Mouse (Mus musculus): Measurements from ENCODE around the gene Cadm1. TPM values are rescaled to one million over a fixed set of nuclear protein-coding genes. Genes with fewer than 3 reads are reported as not detected.

The Cadm1 gene
- total RNA-seq, 2 experiments from 2014 or later = not detected

DNA sequence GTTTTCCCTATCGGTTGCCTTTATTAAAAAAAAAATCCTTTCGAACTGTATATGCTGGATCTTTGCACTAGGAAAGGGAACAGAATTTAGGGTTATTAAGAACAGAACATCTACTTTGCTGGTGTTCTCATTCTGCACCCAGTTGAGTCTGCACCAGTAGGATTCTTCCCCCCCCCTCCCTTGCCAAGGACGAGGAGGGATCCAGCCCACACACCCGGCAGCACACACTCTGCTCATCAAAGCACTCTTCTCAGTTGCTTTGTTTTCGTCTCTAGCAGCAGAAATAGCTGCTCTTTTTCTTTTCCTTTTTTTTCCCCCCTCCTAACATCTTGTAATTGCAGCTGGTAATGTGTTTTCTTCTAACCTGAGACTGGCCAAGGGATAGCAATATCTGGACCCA lies 198.9 kb downstream of the Cadm1 start:
- no peak for ATAC-seq (replicated peaks; ENCODE audit: poor library complexity, severe bottlenecking)

DNA sequence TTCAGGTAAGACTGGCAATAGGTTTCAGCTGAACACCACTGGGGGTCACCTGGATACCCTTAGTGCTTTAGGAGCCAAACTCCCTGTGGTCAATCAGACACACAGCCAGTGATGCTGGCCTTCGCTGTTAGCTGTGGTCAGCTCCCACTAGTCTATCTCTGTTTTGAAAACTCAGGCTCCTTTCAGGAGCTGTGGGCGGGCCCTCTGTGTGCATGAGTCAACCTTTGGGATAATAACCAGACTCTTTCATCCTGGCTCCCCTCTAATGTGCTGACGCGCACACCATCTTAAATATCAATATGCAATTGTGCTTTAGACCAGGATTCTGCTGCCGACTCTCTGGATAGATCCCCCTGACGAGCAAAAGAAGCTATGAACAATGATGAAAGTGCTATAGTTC lies 200.3 kb downstream of the Cadm1 start:
- no peak for ATAC-seq (replicated peaks; ENCODE audit: poor library complexity, severe bottlenecking)

DNA sequence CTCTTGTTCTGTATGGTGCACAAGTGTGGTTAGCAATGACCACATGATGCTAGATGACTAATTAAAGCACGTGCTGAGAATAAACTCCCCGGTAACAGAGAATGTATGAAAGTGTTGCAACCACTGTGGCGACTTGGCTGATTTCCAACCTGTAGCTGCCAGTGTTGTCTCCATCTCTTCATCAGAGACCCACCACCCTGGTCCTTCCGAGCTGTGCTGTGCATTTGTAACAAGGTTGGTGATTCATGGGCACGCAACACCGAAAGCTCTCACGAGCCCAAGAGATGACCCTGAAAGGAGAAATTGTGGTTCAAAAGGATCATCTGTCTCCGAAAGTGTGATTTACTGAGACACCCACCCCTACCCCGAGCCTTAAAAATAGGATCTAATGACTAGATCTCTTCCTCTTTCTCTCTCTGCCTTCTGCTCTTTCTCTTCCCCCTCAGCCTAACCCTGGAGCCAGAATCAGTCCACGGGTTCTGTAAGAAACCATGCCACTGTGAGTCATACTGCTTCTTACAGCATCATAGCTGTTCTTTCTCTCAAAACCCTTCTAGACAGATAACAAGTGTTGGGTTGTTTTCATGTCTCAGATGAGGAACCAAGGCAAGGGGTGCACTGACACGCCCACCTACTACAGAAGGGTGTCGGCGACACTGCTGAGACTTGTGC lies 203.9 kb downstream of the Cadm1 start:
- ATAC-seq (replicated peaks; ENCODE audit: poor library complexity, severe bottlenecking) = peak; percentile 91

DNA sequence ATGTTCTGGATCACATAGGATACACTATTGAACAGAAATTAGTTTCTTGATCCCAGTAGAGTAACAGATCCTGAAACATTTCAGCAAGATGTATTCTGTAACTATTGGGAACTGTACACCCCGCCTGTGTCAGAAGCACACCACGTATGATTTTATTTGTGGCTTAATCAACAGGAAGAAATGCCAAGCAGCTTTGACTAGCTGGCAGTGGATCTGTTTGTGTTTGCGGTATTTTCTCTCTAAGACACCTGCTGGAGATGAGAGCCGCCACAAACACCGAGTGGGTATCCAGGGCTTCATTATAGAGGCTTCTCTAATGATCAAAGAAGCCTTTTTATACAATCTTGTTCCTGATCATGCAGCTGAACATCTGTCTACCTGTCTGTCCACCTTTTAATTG lies 204.9 kb downstream of the Cadm1 start:
- no peak for ATAC-seq (replicated peaks; ENCODE audit: poor library complexity, severe bottlenecking)

DNA sequence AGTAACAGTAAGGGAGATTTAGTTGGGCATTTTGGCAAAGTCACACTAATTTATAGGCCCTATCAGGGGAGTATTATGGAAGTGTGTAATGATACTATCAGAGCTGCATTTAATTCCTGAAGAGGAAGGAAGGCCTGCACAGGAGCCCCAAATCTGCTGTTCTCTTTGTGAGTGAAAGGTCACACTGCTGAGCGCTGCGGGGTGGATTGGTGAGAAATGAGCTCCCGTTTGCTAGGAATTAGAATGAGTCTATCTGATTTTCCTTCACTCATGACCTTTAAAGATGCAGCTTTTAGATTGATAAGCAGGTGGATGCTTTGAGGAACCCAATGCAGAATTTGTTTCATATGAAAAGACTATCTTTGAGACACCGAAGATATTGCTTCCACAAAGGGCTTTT lies 208.8 kb downstream of the Cadm1 start:
- no peak for ATAC-seq (replicated peaks; ENCODE audit: poor library complexity, severe bottlenecking)

DNA sequence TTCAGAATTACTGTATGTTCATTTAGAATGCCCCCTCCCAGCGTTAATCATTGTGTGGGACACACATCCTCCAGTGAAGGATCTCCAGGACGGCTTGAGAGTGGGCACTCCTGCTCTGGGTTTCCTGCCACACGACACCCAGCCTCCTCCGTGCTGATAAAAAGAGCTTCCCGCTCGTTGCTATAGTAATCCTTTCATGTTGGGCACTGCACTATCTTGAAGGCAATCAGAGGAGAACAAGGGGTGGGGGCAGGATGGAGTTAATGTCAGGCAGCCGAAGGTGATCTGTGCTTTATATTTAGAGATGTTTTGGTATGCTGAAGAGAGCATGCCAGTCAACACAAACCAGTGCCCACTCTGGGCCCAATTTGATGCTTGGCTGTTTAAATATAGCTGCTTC lies 209.3 kb downstream of the Cadm1 start:
- no peak for ATAC-seq (replicated peaks; ENCODE audit: poor library complexity, severe bottlenecking)

DNA sequence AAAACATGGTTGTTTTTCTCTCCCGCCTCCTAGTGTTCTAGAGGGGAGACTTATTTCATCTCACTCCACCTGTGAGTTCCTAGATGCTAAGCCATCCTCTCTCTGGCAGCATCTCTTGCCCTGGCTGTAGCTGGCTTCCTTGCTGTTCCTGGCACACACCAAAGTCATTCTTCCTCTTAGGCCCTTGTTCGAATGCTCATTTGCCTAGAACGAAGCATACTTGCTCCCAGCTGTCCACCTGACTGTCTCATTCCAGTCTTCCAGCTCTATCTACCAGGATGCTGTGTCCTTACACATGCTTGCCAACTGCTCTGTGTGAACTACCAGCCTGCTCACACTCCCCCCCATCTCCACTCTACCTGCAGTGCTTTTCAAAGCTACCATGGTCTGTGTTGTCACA lies 211.8 kb downstream of the Cadm1 start:
- ATAC-seq (replicated peaks; ENCODE audit: poor library complexity, severe bottlenecking) = no peak

DNA sequence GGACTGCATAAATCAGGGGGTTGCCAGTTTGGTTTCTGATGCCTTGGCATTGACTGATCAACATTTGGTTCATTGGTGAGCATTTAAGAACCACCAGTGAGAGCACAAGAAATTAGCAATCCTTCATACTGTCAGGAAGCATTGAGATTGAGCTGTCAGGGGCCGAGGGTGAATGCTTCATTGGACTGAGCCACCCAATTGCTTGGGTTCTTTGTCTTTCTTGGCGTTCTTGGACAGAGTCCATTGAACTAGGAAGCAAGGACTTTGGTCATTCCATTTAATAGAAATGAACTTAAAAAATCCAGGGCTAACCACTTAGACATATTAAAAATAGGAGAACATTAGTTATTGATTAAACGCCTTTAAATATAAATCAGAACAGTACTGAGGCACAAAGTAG lies 214.9 kb downstream of the Cadm1 start:
- ATAC-seq (replicated peaks; ENCODE audit: poor library complexity, severe bottlenecking) = no peak

DNA sequence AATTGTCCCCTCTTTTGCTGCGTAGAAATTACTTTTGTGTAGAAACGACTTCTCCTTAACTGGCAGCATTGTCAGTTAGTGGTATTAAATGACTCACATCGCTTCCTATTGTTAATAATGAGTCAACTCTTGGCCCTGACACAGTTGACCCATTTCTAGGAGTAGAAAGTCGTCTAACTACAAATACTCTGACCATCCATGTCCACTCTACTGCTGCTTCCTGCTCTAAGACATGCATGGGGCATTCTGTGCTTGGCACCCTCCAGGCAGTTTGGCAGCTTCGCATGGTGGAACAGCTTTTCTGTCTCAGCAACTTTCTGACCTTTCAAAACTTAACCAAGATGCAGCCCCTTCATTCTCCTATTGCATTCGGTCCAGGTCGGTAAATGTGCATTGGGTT lies 215.7 kb downstream of the Cadm1 start:
- no peak for ATAC-seq (replicated peaks; ENCODE audit: poor library complexity, severe bottlenecking)

DNA sequence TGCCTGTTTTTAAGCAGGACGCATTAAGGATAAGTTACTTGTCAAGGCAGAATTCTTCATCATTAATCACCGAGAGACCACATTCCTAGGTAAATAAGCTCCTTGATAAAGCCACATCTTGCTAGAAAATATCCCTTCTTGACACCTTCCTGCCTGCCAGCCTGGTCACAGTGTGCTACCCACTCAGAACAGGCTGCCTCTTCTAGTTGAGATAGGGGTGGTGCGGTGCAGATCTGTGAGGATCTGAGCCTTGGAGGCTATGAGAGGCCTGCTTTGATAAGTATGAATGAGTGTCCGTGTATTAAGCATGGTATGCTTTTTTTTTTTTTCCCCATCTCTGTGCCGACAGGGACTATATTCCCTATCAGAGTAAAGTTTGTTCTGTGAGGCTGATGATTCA lies 219.2 kb downstream of the Cadm1 start:
- ATAC-seq (replicated peaks; ENCODE audit: poor library complexity, severe bottlenecking) = no peak

DNA sequence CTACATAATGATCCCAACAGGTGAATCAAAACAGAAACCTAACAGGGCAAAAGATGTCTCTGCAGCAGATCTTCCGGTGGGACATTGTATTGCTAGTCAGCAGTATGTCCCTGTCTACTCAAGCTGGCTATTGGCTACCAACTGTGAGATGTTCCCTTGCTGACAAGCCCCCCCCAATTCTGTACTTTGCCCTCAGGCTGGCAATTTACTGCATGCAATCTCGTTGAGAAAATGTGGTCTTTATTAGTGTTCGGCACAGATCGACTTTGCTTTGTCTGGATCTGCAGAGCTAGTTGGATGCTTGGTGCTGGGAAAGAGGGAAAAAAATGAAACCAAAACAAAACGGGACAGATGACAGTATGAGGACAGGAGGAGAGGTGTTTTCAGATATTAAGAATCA lies 222.5 kb downstream of the Cadm1 start:
- no peak for ATAC-seq (replicated peaks; ENCODE audit: poor library complexity, severe bottlenecking)

DNA sequence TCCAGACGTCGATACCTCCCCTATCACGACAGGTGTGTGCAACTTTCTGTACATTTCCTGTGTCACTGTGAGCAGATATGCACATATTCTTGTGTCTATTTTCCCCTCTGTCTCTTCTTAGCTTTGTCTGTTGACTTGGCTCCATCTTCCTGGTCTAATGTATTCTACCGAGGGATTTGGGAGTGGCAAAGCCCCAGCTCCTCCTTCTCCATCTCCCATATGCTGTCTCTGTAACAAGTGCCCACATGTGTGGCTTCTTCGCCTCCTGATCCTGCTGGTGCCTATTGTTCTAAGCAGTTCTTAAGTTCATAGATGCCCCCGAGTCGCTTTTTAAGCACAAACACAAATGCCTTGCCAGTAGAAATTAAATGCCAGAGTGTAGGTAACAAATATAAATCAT lies 223.2 kb downstream of the Cadm1 start:
- ATAC-seq (replicated peaks; ENCODE audit: poor library complexity, severe bottlenecking) = no peak

DNA sequence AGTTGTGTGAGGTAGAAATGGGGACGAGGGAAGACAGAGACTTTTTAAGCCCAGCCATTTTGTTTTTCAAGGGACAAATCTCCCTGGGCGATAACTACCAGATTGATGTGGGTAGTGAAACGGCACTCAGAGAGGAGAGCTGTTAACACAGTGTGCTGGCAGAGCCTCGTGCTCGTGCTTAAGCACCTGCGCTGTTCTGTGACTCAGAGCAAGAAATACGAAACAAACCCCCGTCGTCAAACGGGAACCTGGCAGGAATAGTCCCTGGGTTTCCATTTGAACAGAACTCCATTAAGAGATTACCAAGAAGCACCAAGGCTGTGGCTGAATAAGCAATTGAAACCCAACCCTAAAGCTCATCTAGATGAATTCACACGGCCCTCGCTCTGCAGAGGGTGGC lies 225.1 kb downstream of the Cadm1 start:
- no peak for ATAC-seq (replicated peaks; ENCODE audit: poor library complexity, severe bottlenecking)

DNA sequence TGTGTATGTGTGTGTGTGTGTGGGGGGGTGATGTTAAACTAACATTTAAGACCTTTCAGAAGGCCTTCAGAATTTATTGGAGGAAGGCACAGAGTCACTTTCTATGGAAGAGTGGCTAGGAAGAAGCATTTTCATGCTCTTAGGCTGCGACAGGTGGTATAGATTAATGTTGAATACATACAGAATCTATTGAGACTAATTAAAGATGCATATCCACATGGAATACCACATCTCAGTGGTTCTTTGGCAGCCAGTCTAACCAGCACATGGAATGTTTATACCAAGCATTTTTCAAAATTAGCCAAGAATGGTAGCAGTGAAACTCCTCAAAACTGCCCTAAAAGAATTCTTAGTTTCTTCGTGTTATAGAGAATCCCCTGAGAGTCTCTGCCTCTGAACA lies 227.8 kb downstream of the Cadm1 start:
- no peak for ATAC-seq (replicated peaks; ENCODE audit: poor library complexity, severe bottlenecking)

DNA sequence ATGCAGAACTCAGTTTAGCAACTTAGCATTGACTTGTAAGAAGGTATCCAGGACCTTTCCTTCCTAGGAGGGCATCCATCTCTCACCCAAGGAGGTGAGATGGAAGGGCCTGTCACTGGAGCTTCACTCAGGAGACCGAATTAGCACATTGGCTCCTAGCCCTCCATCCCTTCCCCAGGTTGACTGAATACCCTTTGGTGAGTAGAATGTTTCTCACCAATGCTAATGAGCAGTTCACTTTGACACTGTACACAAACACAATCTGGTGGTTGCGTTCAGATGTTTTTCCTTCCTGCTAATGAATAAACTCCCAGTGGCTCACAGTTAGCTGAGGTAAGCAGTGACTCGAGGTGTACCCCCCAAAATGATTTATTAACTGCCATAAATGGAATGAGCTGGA lies 228.3 kb downstream of the Cadm1 start:
- no peak for ATAC-seq (replicated peaks; ENCODE audit: poor library complexity, severe bottlenecking)

DNA sequence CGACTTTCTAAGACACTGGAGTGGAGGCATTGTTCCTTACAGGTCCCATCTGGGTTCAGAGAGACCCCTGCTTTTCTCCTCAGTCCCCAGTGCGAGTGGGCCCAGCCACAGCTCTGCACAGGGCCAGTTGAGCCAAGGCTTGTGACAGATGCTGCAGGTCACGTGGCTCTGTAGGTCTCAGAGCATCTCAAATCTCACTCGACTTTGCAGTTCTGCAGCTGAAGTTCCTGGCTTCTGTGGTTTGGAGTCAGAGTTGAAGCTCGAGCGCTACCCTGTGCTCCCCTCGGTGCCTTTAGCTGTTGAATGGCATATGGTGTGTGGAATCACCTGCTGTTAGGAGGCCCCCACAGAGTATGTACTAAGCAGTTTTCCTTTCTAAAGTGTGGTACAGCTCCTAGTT lies 229.8 kb downstream of the Cadm1 start:
- ATAC-seq (replicated peaks; ENCODE audit: poor library complexity, severe bottlenecking) = no peak

DNA sequence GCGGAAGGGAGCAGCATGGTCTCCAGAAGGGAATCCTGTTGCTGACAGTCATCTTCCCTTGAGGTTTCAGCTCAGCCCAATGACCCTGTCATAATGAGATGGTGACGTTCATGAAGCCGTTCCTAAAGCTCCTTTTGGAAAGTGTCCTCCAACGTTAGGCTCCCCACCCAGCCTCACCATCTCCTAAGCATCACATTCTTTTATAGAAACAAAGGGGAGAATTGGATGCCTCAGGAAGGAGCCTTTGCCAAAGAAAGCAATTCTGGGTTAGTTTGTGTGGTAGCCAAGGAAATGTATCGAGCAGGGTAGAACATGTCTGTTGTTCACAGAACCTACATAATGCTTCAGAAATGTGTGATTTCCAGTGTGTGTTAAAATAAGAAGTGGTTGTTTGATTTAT lies 231.6 kb downstream of the Cadm1 start:
- ATAC-seq (replicated peaks; ENCODE audit: poor library complexity, severe bottlenecking) = no peak

DNA sequence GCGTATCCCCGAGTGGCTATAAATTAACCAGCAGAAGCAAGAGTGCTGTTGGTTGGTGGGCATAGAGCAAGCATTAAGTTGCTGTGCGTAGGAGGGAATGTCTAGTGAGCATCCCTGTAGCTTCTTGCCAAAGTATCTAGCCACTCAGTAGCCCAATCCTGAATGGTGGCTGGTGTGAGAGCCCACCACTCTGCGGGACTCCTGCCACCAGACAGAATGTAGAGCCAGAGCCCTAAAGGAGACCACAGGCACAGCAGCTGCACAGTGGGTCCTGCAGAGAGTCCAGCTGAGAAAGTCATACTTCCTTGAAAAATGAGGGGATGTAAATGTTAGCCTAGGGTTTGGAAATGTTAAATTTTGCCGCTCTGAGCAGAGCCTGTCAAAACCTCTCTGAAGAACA lies 232.9 kb downstream of the Cadm1 start:
- no peak for ATAC-seq (replicated peaks; ENCODE audit: poor library complexity, severe bottlenecking)

DNA sequence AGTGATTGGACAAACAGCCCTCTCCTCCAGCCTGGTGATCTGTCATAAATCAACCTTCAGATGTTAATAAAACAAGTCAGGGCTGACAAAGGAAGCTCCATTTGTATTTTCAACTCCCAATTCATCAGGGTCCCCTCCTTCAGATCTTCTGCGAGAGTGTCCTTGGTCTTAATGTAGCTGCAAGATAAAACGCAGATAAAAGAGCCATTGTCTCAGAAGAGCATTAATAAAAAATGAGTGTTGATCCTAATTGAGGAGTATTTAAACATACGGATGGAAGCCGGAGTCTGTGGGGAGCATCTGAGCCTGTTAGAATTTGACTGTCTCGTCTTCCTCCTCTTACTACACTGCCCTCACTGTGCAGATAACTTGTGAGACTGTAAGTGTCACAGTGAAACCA lies 234.9 kb downstream of the Cadm1 start:
- no peak for ATAC-seq (replicated peaks; ENCODE audit: poor library complexity, severe bottlenecking)

DNA sequence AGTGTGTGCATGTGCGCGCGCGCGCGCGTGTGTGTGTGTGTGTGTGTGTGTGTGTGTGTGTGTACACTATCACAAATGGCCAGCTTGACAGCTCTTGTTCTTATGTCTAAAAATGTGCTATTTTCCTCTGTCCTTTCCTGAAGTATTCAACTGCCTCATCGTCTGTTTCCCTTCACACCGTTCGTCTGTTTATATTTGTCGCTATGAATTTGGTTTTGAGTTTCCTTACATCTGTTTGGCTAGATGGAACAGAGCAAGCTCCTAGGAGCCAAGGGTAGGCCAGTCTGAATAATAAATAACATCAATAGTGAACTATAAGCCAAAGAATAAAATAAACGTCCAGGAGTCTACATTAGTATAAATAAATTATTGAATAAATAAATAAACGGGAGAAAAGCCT lies 235.3 kb downstream of the Cadm1 start:
- ATAC-seq (replicated peaks; ENCODE audit: poor library complexity, severe bottlenecking) = no peak

DNA sequence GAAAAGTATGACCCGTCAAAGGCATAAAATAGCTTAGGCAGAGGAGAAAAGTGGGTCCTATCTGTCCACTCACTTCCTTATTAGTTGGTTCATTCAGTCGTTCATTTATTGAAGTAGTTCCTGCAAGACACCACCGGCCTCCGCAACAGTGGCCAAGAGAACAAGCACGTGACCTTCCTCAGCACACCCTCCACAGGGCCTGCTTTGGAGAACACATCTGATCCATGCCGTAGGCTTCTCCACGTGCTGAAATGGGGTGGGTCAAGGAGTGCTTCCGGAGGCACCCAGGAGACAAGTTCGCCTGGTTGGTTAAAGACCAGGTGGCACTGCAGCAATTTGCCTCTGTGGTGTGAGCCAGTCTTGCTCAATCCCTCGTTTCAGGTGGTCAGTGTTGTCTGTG lies 236.4 kb downstream of the Cadm1 start:
- no peak for ATAC-seq (replicated peaks; ENCODE audit: poor library complexity, severe bottlenecking)

DNA sequence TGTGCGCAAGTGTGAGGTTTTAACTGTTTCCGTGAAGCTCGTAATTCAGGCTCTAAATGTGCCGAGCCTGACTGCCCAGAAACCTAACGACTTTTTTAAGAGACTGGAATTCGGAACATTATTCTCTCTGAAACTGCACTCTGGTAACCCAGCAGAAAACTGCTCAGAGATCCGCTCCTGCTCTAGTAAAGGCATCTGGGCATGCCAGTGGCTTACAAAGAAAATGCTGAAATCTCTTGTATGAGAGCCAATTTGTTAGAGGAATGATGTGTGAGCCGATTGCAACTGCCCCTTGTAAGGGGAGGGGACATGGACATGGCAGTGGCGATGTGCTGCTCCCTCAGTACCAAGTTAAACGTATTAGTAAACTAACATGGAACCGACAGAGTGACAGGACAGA lies 240.9 kb downstream of the Cadm1 start:
- ATAC-seq (replicated peaks; ENCODE audit: poor library complexity, severe bottlenecking) = no peak

DNA sequence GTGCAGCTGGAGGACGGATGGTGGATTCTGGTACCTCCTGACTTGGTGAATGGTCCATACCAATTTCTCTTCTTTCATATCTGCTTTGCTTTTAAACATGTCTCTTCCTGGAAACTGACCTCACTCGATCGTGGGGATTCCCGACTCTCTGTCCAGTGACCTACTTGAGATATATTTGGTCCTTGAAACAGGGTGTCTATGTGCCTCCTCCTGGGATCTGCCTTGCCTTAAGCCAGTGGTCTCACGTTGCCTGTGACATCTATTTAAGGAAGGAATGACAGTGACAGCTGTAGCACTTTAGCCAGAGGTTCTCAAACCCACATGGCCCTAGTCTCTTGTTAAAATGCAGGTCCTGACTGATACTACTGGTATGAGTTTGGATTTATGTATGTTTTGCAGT lies 242.0 kb downstream of the Cadm1 start:
- ATAC-seq (replicated peaks; ENCODE audit: poor library complexity, severe bottlenecking) = no peak
